Mouse (Mus musculus) 3134 (cell line): ENCODE measurements around the gene Vmp1.

Experiments used
- DNase-seq: peaks from one replicate; pipeline ENCODE4 v3.0.0-alpha.2; 2011; ENCODE audit warnings: low spot score; ENCODE audit not compliant: insufficient read length; ENCODE audit errors: extremely low read depth

The Vmp1 gene

DNA sequence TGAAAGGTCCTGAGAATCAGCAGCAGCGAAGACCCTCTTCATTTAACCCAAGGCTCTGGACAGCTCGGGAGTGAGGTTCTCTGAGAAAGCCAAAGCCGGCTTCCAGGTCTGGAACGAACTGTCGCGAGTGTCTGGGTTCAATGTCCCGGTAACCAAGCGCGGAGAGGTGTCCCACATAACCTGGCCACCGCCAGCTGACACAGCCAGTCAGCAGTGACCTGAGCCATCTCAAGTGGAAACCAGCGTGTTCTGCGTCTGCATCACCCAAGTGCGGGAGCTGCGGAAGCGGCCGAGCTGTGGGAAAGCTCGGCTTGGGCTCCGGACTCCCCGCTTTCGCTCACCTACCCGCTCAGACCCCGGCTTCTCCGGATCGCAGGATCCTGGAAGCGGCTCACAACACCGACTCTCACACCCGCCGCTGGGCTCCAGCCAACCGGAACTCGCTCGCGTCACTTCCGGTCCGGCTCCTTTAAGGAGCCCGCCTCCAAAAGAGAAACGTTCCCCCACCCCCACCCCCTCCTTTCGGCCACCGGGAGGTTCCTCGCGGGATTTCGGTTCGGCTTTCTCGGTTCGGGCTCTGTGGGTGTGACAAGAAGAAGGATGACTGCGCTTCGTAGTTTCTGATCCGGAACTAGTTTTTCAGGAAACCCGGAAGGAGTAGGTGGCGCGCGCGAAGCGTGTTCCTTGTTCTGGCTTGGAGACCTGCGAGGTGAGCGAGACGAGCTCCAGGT is at the start of gene Vmp1, which contains the start of gene Ptrh2:
Gene Vmp1, minus strand, starts transcription at position 442 of the 731 bp plus-strand sequence.
Gene Ptrh2, plus strand, starts transcription at position 591 of the 731 bp plus-strand sequence.
- peak; percentile 100 for DNase-seq

DNA sequence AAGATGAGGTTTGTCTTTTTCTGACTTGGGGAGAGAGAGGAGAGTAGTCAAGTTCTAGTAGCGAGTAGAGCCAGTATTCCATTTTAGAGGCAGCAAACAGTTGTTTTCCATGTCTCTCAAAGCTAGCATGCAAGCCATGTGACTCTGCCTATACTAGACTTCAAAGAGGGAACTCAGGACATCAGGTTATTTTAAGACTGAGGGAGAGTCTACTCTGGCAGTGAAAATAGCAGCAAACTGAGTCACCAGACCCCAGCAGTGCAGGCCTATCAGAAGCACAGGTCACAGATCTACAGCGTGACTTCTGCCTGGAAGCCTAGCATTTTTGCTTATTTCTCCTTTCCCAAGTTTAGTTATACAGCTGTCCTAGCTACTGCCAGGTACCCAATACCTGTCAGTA is 47.8 kb upstream of the Vmp1 start:
- DNase-seq, result no peak

DNA sequence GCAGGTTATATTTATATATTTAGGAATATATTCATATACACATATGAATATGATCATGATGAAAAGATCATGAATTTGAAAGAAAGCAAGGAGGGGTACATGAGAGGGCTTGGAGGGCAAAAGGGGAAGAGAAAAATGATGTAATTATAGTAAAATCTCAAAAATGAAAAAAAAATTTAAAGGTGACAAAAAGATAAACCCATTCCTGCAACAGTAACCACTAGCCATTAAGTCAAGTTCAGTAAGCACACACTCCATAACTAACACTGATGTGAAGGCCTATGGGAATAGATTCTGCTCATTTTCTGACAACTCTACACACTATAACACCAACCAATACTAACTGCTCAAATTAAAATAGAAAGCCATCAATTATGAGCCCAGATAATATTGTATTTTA is 42.0 kb upstream of the Vmp1 start:
- no peak for DNase-seq

DNA sequence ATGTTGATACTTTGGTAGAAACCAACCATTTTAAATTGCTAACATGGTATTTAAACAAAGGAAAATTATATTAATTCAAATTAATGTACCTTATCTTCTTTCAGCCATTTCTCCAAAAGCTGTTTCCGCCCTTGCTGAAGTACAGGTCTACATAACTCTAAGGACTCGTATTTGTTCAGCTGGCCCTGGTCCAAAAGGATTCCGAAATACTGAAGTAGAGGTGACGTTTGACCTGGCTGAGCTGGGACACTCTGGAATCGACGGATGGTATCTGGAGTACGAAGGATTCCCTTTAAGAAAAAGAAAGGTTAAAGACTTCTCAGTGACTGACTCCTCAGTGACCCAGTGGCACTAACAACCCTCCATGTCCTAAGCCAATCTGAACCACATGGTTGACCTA is 41.3 kb upstream of the Vmp1 start:
- no peak for DNase-seq

DNA sequence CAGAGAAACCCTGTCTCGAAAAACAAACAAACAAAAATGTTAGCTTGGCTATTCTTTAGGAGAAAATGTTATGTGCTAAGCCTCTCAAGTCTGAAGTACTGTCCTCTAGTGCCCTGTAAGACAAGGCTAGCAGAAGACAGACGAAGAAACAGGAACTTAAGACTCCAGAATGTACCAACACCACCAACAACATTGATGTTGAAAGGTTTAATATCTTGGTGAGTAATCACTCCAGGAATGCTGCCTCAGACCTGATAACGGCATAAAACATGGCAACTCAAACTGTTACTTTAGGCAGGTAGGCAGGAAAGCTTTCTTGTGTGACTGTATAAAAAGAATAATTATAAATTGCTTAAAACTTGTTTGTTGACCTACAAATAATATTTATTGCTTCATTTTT is 40.4 kb upstream of the Vmp1 start:
- DNase-seq, result no peak

DNA sequence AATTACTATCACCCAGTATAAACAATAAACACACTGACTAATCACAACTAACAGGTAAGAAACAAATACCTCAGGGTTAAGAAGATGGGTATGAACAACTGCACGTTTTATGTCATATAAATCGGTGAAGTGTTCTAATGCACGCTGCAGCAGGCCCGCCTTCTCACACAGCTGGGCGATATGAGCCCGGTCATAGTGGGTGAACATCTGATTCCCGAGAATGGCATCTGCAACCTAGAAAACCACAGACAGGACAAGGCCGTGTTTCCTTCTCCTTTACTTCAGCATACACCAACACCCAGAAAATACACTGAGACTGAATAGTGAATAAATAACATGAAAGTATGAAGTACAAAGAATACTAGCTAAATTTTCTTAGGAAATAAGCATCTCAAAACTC is 35.8 kb upstream of the Vmp1 start:
- no peak for DNase-seq

DNA sequence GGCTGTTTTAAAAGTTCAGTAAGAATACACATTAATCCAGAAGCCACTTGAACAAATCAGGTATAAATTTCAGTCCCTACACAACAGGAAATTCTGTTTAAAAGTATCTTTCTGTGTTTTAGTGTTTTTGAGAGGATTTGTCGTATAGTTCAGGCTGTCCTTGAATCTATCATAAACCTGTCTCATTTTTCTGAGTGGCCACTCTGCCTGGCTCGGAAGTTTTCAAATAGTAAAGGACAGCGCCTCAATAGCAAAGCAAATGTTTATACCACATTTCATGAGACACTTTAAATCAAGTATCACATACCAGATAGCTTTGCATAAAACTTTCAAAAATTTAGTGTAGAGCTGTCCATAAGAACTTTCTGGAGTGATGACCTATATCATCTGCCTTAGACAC is 34.7 kb upstream of the Vmp1 start:
- DNase-seq, result no peak

DNA sequence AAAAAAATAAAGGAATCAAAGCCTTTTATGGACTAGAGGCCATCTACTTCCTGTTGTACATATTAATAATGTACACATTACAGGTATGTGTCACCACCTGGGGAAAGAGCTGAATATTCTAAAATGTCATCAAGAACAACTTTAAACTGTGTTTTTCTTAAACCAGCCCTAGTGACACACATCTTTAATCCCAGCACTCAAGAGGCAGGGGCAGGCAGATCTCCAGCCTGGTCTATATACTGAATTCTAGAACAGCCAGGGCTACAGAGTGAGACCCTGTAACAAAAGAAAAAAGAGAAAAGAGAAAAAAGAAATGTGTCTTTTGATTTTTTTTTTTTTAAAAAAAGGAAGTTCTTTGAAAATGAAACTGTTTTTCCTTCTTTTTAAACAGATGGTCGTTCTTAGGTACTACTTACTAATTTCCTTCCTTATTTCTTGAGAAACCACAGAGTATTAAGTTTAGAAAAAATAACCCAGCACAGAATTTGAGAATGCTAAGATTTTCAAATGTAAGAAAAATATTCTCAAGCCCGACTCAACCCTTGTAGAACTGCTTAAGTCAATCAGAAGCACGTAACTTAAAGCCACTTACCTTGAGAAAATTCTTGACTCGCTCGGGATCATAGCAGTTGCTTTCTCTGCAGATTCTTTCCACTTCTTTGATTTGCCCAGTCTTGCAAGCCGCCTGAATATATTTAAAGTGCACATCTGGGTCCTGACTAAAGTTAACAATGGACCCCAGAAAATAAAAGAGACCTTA is 33.9 kb upstream of the Vmp1 start:
- no peak for DNase-seq

DNA sequence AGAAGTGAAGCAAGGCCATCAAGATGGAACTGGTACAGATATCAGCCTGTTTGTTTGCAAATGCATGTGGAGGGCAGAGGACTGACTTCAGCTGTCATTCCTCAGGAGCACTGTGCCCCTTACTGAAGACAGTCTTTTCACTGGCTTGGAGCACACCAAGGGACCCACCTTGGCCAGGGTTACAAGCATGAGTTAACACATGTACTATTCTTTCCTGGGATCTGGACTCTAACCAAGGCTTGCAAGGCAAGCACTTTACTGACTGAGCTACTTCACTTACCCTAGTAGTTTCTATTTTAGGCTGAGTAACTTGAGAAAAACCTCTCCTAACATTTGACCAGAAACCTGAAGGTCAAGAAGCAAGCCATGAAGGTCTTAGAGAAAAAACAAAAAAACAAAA is 31.0 kb upstream of the Vmp1 start:
- no peak for DNase-seq

DNA sequence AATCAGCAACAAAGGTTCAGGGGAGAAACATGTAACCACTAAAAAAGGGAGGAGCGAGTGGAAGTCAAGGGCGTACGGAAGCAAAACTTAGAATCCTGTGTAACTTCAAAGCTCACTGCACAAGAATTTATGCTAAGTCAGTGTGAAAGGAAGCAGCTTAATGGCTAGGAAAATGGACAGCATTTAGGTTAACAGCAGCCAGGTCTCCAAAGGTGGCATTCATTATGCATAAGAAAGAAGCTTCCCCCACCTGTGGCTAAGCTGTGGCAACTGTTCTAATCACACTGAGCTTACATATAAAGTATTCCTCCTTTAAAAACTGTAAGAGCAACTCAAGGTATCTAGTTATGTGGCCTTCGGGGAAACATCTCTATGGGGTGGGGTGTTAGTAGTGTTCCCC is 17.5 kb upstream of the Vmp1 start:
- no peak for DNase-seq

DNA sequence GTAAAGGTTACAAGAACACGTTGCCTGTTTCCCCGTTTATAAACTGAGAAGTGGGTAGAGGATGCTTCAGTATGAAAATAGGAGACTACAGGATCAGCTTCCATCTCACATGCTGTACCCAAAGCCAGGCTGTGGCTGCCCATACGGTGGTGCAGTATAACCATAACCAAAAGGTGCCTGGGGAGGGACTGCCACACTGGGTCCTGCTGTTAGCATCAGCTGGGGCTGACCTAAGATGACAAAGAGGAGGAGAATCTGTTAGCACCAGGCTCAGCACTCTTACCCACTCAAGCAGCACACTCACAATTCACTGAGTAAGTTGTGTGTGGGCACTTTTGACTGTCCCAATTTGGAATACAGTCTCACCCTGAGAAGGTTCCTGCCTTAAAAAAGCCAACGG is 11.8 kb upstream of the Vmp1 start:
- DNase-seq, result no peak

DNA sequence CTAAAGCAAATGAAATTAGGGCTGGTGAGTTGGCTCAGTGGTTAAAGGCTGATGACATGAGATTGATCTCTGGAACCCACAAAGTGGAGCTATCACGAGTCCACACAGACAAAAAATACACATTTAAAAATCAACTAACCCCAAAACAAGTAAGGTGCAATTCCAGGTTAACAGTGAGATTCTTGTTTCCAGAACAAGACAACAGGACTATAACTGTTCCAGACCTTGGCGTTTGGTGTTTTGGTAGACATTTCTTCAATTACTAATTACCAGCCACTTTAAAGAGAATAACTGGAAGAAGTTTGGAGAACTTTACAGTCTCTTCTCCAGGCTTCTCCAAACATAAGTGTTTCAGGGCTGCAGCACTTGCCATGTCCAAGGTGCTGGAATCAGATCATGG is 8.9 kb upstream of the Vmp1 start:
- DNase-seq, result no peak

DNA sequence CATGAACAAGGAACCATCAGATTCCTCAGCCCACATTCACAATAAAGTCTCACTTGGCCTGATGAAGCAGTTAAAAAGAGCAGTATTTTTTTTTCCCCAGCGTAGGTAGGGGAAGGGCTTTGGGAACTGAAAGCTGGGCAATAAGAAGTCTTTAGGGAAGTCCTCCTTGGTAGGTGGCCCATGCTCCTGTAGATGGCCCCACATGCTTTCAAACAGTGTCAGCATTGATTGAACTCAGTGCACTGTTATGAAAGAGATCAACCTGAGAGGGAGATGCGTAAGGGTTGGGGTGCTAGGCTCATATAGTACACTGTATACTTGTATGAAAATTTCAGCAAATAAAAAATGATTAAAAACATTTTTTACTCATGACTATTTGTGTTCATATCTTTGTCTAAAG is 8.3 kb upstream of the Vmp1 start:
- no peak for DNase-seq

DNA sequence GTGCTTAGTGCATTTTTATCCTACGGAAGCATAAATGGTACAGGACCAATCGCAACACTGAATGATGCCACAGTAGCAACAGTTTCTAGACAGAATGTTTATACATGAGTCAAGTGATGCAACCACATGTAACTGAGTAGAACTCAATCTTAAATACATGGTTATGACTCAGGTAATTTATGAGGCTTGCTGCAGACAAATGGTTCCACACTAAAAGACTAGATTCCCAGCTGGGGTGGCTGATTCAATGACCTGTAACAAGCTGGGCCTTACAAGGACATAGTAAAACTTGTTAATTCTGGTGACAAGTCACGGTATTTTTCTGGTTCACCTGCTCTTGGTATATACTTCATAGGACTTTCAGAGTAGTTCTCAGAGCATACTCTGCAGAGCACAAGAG is 7.8 kb upstream of the Vmp1 start:
- DNase-seq, result peak; percentile 23

DNA sequence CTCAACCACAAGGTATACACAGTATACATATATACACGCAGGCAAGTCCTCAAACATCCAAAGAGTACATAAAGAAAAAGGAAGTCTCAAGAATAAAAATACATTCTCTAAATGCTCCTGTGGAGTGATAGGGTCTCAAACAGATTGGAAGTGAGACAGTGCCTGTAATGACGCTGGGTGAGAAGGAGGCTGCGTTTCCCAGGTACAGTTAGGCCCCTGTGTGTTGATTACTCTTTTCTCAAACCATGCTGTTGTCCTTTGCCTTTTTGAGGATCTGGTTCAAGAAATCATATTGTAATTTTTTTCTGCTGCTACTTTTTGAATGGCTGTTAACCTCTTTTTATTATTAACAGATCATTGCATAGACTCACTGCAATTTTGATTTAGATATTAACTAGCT is 6.7 kb upstream of the Vmp1 start:
- DNase-seq, result no peak

DNA sequence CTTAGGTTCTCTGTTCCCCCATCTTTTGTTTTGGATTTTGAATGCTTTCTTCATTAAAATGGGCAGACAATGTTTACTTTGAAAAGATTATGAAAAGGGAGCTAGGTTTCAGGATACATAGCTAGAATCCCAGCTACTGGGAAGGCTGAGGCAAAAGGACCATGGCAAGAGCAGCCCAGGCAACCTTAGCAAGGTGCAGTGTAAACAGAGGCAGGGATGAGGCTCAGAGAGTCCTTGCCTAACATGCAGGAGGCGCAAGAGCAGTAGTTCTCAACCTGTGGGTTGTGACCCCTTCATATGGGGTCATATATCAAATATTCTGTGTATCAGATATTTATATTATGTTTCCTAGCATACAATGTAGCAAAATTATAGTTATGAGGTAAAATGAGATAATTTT is 1.7 kb upstream of the Vmp1 start:
- DNase-seq, result no peak

DNA sequence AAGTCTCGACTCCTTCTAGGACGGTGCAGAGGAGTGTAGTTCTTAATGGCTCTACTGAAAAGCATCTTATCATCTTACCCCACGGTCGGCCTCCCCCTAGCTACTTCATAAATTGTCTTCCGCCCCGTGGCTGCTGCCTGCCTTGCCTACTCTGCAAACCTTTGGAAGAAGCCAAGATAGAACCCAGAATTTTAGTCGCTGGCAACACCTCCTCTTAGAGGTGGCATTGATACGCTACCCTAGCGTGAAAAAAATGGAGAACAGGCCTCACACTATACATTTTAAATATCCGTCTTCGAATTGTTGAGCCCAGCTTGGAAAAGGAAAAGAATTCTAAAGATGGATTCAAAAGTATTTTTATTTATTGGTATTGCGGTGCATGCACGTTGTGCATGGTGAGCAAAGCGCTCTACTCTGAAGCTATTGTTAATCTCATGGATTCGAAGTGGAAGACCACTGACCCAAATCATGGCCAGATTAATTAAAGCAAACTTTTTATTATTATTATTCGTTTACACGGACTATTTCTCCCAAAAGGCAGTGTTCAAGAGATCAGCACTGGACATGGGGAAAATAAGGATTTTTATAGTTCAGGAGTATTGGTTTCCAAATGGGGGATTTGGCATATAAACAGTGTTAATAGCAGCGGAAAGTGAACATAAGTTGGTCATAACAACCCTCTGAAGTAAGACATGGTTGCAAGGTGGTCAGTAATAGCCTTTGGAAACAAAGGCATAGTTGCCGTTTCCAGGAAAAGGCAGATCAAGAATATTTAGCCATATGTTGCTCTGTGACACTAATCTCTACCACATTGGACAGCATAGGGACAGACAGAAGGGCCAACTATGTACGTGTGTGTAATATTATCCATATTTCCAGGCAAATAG is 733 bp upstream of the Vmp1 start:
- DNase-seq, result no peak

DNA sequence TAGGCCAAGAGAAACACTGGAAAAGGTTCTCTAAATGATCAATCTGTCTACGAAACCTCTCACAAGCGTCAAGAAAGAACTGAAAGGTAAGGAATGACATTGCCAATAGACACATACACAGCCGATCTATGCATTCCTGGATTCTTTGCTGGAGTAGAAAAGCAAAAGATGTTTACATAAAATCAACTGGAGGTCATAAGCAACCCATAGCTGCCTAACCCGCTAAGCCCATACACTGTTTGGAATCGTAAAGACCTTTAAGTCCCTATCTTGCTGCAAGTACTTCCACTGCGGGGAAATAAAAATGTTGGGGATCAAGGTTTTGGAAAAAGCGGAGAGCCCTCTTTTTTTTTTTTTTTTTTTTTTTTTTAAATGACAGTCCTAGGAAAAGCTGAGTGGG is 775 bp downstream of the Vmp1 start:
- DNase-seq, result no peak

DNA sequence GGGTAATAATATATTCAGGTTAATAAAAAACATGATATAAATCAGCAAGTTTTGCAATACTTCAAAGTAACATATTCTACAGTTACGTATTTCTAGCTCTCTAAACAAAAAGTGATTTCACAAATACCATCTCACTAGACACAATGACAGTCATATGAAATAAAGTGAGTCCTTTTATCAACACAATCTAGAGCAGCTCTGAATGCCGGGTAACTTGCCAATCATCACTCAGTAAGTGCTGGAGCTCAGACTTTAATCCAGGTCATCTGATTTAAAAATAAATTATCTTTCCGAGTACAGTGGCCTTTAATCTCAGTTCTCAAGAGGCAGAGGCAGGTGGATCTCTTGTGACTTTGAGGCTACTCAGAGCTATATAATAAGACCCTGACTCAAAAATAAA is 2.2 kb downstream of the Vmp1 start:
- DNase-seq, result no peak

DNA sequence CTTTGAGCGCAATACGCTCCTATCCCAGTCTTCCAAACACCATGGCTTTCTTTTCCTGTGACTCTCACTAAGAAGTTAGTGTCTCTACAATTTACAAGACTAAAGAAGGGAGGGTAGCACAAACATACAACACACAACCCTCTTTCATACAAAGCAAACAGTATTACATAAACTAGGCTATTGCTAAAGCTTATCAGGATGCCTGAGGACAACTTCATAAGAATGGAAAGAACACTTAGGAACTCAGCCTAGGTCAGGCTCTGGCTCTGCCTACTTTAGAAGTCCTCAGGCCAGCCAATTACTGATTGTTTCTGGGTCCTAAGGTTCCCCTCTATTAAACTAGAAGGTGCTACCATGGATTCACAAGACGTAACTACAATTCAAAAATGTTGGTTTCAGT is 2.9 kb downstream of the Vmp1 start:
- no peak for DNase-seq

DNA sequence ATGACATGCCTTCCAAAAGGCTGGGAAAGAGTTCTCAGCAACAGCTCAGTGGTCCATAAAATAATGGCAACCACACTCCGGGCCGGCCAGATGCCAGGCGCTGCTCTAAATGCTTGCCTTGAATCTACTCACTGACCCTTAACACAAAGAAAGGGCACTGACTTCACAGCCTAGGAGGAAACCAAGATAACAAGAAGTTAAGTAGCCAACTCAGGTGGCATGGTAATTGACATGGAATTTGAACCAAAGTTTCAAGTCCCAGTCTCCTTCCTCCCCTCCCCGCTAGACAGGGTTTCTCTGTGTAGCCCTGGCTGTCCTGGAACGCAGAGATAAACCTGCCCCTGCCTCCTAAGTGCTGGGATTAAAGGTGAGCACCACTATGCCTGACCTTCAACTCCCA is 4.7 kb downstream of the Vmp1 start:
- no peak for DNase-seq
